Mouse (Mus musculus): ENCODE data around the gene Dlg2. TPM values are rescaled to one million over a fixed set of nuclear protein-coding genes. Genes with fewer than 3 reads are reported as not detected.

Gene Dlg2
- polyA plus RNA-seq, 1 experiment from 2014 or later, result 4.1 TPM

GRCm38 (mm10) chr7:92123276-92123675, 1646.8 kb downstream of the Dlg2 start:
- no peak overlapping the region for H3K4me3 ChIP-seq (replicated peaks)
- ATAC-seq (ENCODE audit: insufficient read depth, low FRiP score, low read depth), result no peak
- no peak overlapping the region for H3K9ac ChIP-seq
- no peaks in the 10 kb centered on the region for H3K9me3 ChIP-seq
- no peaks in the 10 kb centered on the region for H3K4me1 ChIP-seq
- H3K36me3 ChIP-seq, result no peaks in the 10 kb centered on the region
- no peak overlapping the region for H3K27ac ChIP-seq
- no peaks in the 10 kb centered on the region for H3K27me3 ChIP-seq (replicated peaks)
- WGBS, result 61% methylated on average over 2 of the region's 2 CpGs
- H3K4me2 ChIP-seq, result no peak overlapping the region

- no peak overlapping the region for H3K27ac ChIP-seq
- H3K36me3 ChIP-seq, result no peaks in the 10 kb centered on the region
- H3K4me1 ChIP-seq, result no peaks in the 10 kb centered on the region
- no peak for ATAC-seq (ENCODE audit: insufficient read depth, low FRiP score, low read depth)
- 38% methylated on average over 3 of the region's 3 CpGs for WGBS
- no peak overlapping the region for H3K9ac ChIP-seq
- no peaks in the 10 kb centered on the region for H3K27me3 ChIP-seq (replicated peaks)
- no peak overlapping the region for H3K4me3 ChIP-seq (replicated peaks)
- no peak overlapping the region for H3K4me2 ChIP-seq
- H3K9me3 ChIP-seq, result no peaks in the 10 kb centered on the region
Observed at GRCm38 (mm10) chr7:92125886-92126285, 1649.4 kb downstream of the Dlg2 start.

- no peak for ATAC-seq (ENCODE audit: insufficient read depth, low FRiP score, low read depth)
- Histone ChIP-seq H3K36me3 (no peaks in the 10 kb centered on the region), H3K4me1 (no peaks in the 10 kb centered on the region), H3K9me3 (no peaks in the 10 kb centered on the region), H3K4me3 (replicated peaks) (no peak overlapping the region), H3K27me3 (replicated peaks) (no peaks in the 10 kb centered on the region), H3K4me2 (no peak overlapping the region), H3K9ac (no peak overlapping the region), H3K27ac (no peak overlapping the region)
- WGBS, result 58% methylated on average over 3 of the region's 3 CpGs
Observed at GRCm38 (mm10) chr7:92134301-92134700, 1657.8 kb downstream of the Dlg2 start.

GRCm38 (mm10) chr7:92135624-92136023, 1659.2 kb downstream of the Dlg2 start:
- H3K4me2 ChIP-seq, result no peak overlapping the region
- no peak overlapping the region for H3K27ac ChIP-seq
- H3K4me3 ChIP-seq (replicated peaks), result no peak overlapping the region
- no peak overlapping the region for H3K9ac ChIP-seq
- 30% methylated on average over 2 of the region's 2 CpGs for WGBS
- H3K36me3 ChIP-seq, result no peaks in the 10 kb centered on the region
- no peaks in the 10 kb centered on the region for H3K9me3 ChIP-seq
- no peaks in the 10 kb centered on the region for H3K4me1 ChIP-seq
- no peaks in the 10 kb centered on the region for H3K27me3 ChIP-seq (replicated peaks)
- ATAC-seq (ENCODE audit: insufficient read depth, low FRiP score, low read depth), result no peak

- Histone ChIP-seq H3K9me3 (no peaks in the 10 kb centered on the region), H3K4me3 (replicated peaks) (no peak overlapping the region), H3K36me3 (no peaks in the 10 kb centered on the region), H3K4me2 (no peak overlapping the region), H3K4me1 (no peaks in the 10 kb centered on the region), H3K27me3 (replicated peaks) (no peaks in the 10 kb centered on the region), H3K9ac (no peak overlapping the region), H3K27ac (no peak overlapping the region)
- ATAC-seq (ENCODE audit: insufficient read depth, low FRiP score, low read depth), result no peak
- 78% methylated on average over 9 of the region's 9 CpGs for WGBS
Observed at GRCm38 (mm10) chr7:92140051-92140817, 1663.8 kb downstream of the Dlg2 start.

GRCm38 (mm10) chr7:92147499-92147898, 1671.0 kb downstream of the Dlg2 start:
- H3K27me3 ChIP-seq (replicated peaks), result no peaks in the 10 kb centered on the region
- 82% methylated on average over 1 of the region's 1 CpGs for WGBS
- H3K4me3 ChIP-seq (replicated peaks), result no peak overlapping the region
- no peak overlapping the region for H3K4me2 ChIP-seq
- no peak overlapping the region for H3K9ac ChIP-seq
- H3K36me3 ChIP-seq, result no peaks in the 10 kb centered on the region
- no peak for ATAC-seq (ENCODE audit: insufficient read depth, low FRiP score, low read depth)
- H3K27ac ChIP-seq, result no peak overlapping the region
- H3K9me3 ChIP-seq, result no peaks in the 10 kb centered on the region
- H3K4me1 ChIP-seq, result no peaks in the 10 kb centered on the region

- ATAC-seq (ENCODE audit: insufficient read depth, low FRiP score, low read depth), result no peak
- 57% methylated on average over 3 of the region's 3 CpGs for WGBS
- H3K27ac ChIP-seq, result no peak overlapping the region
Observed at GRCm38 (mm10) chr7:92150768-92151167, 1674.3 kb downstream of the Dlg2 start.

GRCm38 (mm10) chr7:92154603-92155002, 1678.1 kb downstream of the Dlg2 start:
- H3K4me1 ChIP-seq, result no peaks in the 10 kb centered on the region

More at GRCm38 (mm10) chr7:92150768-92151167, 1674.3 kb downstream of the Dlg2 start:
- Histone ChIP-seq H3K4me2 (no peak overlapping the region), H3K9me3 (no peaks in the 10 kb centered on the region), H3K36me3 (no peaks in the 10 kb centered on the region), H3K9ac (no peak overlapping the region), H3K4me3 (replicated peaks) (no peak overlapping the region), H3K27me3 (replicated peaks) (no peaks in the 10 kb centered on the region), H3K4me1 (no peaks in the 10 kb centered on the region)

GRCm38 (mm10) chr7:92163150-92163549, 1686.7 kb downstream of the Dlg2 start:
- Histone ChIP-seq H3K9me3 (no peaks in the 10 kb centered on the region), H3K36me3 (no peaks in the 10 kb centered on the region), H3K27ac (no peak overlapping the region), H3K4me1 (no peaks in the 10 kb centered on the region), H3K9ac (no peak overlapping the region), H3K4me3 (replicated peaks) (no peak overlapping the region), H3K4me2 (no peak overlapping the region), H3K27me3 (replicated peaks) (no peaks in the 10 kb centered on the region)
- WGBS, result 90% methylated on average over 2 of the region's 2 CpGs
- ATAC-seq (ENCODE audit: insufficient read depth, low FRiP score, low read depth), result no peak

More at GRCm38 (mm10) chr7:92154603-92155002, 1678.1 kb downstream of the Dlg2 start:
- no peak overlapping the region for H3K4me2 ChIP-seq
- H3K36me3 ChIP-seq, result no peaks in the 10 kb centered on the region
- H3K9me3 ChIP-seq, result no peaks in the 10 kb centered on the region
- H3K9ac ChIP-seq, result no peak overlapping the region
- H3K27me3 ChIP-seq (replicated peaks), result no peaks in the 10 kb centered on the region
- no peak overlapping the region for H3K27ac ChIP-seq
- no peak for ATAC-seq (ENCODE audit: insufficient read depth, low FRiP score, low read depth)
- no peak overlapping the region for H3K4me3 ChIP-seq (replicated peaks)

GRCm38 (mm10) chr7:92164316-92164715, 1687.8 kb downstream of the Dlg2 start:
- no peaks in the 10 kb centered on the region for H3K9me3 ChIP-seq
- no peak for ATAC-seq (ENCODE audit: insufficient read depth, low FRiP score, low read depth)
- H3K4me1 ChIP-seq, result no peaks in the 10 kb centered on the region
- H3K27me3 ChIP-seq (replicated peaks), result no peaks in the 10 kb centered on the region
- H3K9ac ChIP-seq, result no peak overlapping the region
- no peak overlapping the region for H3K4me3 ChIP-seq (replicated peaks)
- H3K27ac ChIP-seq, result no peak overlapping the region
- no peak overlapping the region for H3K4me2 ChIP-seq
- 56% methylated on average over 2 of the region's 2 CpGs for WGBS
- H3K36me3 ChIP-seq, result no peaks in the 10 kb centered on the region

- Histone ChIP-seq H3K4me2 (no peak overlapping the region), H3K4me3 (replicated peaks) (no peak overlapping the region), H3K9ac (no peak overlapping the region), H3K9me3 (no peaks in the 10 kb centered on the region), H3K4me1 (no peaks in the 10 kb centered on the region), H3K36me3 (no peaks in the 10 kb centered on the region), H3K27ac (no peak overlapping the region), H3K27me3 (replicated peaks) (no peaks in the 10 kb centered on the region)
- ATAC-seq (ENCODE audit: insufficient read depth, low FRiP score, low read depth), result no peak
- WGBS, result 85% methylated on average over 6 of the region's 6 CpGs
Observed at GRCm38 (mm10) chr7:92164875-92165518, 1688.5 kb downstream of the Dlg2 start.

- no peak overlapping the region for H3K27ac ChIP-seq
- peaks cover 5% of the 10 kb centered on the region for H3K4me1 ChIP-seq
- H3K27me3 ChIP-seq (replicated peaks), result no peaks in the 10 kb centered on the region
- peak overlapping the region; percentile 38; the same call in 1 of the 2 replicates for H3K4me3 ChIP-seq (replicated peaks)
- no peak for ATAC-seq (ENCODE audit: insufficient read depth, low FRiP score, low read depth)
- no peaks in the 10 kb centered on the region for H3K36me3 ChIP-seq
- 35% methylated on average over 5 of the region's 5 CpGs for WGBS
- H3K4me2 ChIP-seq, result peak overlapping the region; percentile 78
- no peak overlapping the region for H3K9ac ChIP-seq
- no peaks in the 10 kb centered on the region for H3K9me3 ChIP-seq
Observed at GRCm38 (mm10) chr7:92180029-92180428, 1703.6 kb downstream of the Dlg2 start.
